Comparison of ENCODE assay signal across 8 mouse cellular contexts in genomic region chr14:20082536-20083325, GRCm38 (mm10). TPM values are rescaled to one million over a fixed set of nuclear protein-coding genes. Genes with fewer than 3 reads are reported as not detected.
A peak's percentile ranks its signal among the peaks of the same experiment; 100 is the strongest.
DNase-seq lines count a peak whose midpoint lies in the region; ATAC-seq lines count a peak whose summit lies in the region.

No protein-coding gene starts in this region.

- H3K9ac ChIP-seq in lung, embryonic 16.5 days (ENCODE audit: low read length) = peak overlapping the region; percentile 84

- H3K27me3 ChIP-seq in lung, embryonic 16.5 days (ENCODE audit: control insufficient read depth, insufficient read depth, low read depth, low read length) = no peaks in the 10 kb centered on the region

- peaks cover 11% of the 10 kb centered on the region for H3K4me1 ChIP-seq in lung, embryonic 16.5 days (replicated peaks; ENCODE audit: control insufficient read depth, insufficient read depth, low read length)

- ATAC-seq in hematopoietic stem cell, adult 5-6 weeks (replicated peaks in 1 of 2; ENCODE audit: insufficient read depth in 1 of 2, low FRiP score in 2 of 2, low TSS enrichment in 1 of 2, low read depth in 1 of 2, poor library complexity in 2 of 2, severe bottlenecking in 2 of 2) = peak; percentile 91 to 98
- peak; percentile 98 for ATAC-seq in lung, embryonic 16.5 days (ENCODE audit: low read depth)

- peak overlapping the region; percentile 98 for H3K27ac ChIP-seq in lung, embryonic 16.5 days (ENCODE audit: low read length)

- H3K9me3 ChIP-seq in lung, embryonic 16.5 days (ENCODE audit: control insufficient read depth, low read length) = no peaks in the 10 kb centered on the region

- H3K36me3 ChIP-seq in lung, embryonic 16.5 days (ENCODE audit: control insufficient read depth, insufficient read depth, low read length) = no peaks in the 10 kb centered on the region

- peak overlapping the region; percentile 90 for H3K4me2 ChIP-seq in lung, embryonic 16.5 days (ENCODE audit: low read depth, low read length)

- H3K4me3 ChIP-seq in lung, embryonic 16.5 days (ENCODE audit: low read length) = peak overlapping the region; percentile 74

- DNase-seq in MEL-GATA-1-ER (ENCODE audit: extremely low read depth, low read depth) = peak; percentile 94
- peak; percentile 96 for DNase-seq in cerebellum, adult 8-10 months
- peak; percentile 96 for DNase-seq in forelimb bud, embryonic 11.5 days (ENCODE audit: low read depth, low spot score)
- peak; percentile 71 for DNase-seq in layer of hippocampus, adult 9-10 months (ENCODE audit: low spot score)
- peak; percentile 82 for DNase-seq in ovary, postnatal 10 days (ENCODE audit: low spot score)
- DNase-seq in thymus, postnatal 10 days (ENCODE audit: low spot score in 2 of 2) = peak; percentile 87 to 89

- 2% methylated on average over 56 of the region's 56 CpGs for WGBS in lung, embryonic 16.5 days

RNA-seq across cellular contexts. Expression of gene Saysd1, which starts 55.6 kb away (rescaled TPM):
- 2.0 and 3.4 TPM in 2 replicates for total RNA-seq in hematopoietic stem cell, adult 5-6 weeks (2017)
- 12.4 and 13.1 TPM in 2 replicates for polyA plus RNA-seq in lung, embryonic 16.5 days (2015; fragmentation: Nextera tagmentation; extraction: Ambion mirVana)

Comparison
In these comparisons a context has a peak if more than half of its experiments do, and no peak if none do; other contexts are left out.
1. Peak in every context shown above with its lines: DNase-seq, ATAC-seq, H3K4me3 ChIP-seq and H3K27ac ChIP-seq.